Mouse (Mus musculus) lung, embryonic 16.5 days (tissue): ENCODE results near the gene Nme8. TPM values are rescaled to one million over a fixed set of nuclear protein-coding genes. Genes with fewer than 3 reads are reported as not detected.

Source experiments
- ATAC-seq: fragments of 200-750 bp; cut with Nextera tagmentation; 2 replicates; pipeline ENCODE4 v1.8.0; 2017; ENCODE audit warnings: low read depth, mild to moderate bottlenecking, moderate library complexity
- H3K27ac ChIP-seq: fragments of 300-500 bp; sonication (generic); 2 replicates; pipeline ENCODE4 v1.5.1; 2014; ENCODE audit warnings: mild to moderate bottlenecking, control low read depth, low read length
- H3K27me3 ChIP-seq: fragments of 300-500 bp; sonication (generic); 2 replicates; pipeline ENCODE4 v1.6.1; 2014; ENCODE audit warnings: low read depth, low read length, mixed read lengths; ENCODE audit not compliant: control insufficient read depth, insufficient read depth
- H3K36me3 ChIP-seq: fragments of 300-500 bp; sonication (generic); 2 replicates; pipeline ENCODE4 v1.6.1; 2014; ENCODE audit warnings: low read length; ENCODE audit not compliant: control insufficient read depth, insufficient read depth
- H3K4me1 ChIP-seq: fragments of 300-500 bp; sonication (generic); replicated peaks from 2 replicates; pipeline ENCODE4 v1.6.1; 2014; ENCODE audit warnings: low read length, mixed read lengths; ENCODE audit not compliant: control insufficient read depth, insufficient read depth
- H3K4me2 ChIP-seq: fragments of 300-500 bp; sonication (generic); 2 replicates; pipeline ENCODE4 v1.6.1; 2014; ENCODE audit warnings: low read depth, low read length, control low read depth
- H3K4me3 ChIP-seq: fragments of 300-500 bp; sonication (generic); 2 replicates; pipeline ENCODE4 v1.5.1; 2014; ENCODE audit warnings: mild to moderate bottlenecking, low read length, control low read depth
- H3K9ac ChIP-seq: fragments of 300-500 bp; sonication (generic); 2 replicates; pipeline ENCODE4 v1.6.1; 2014; ENCODE audit warnings: low read length, control low read depth
- H3K9me3 ChIP-seq: fragments of 300-500 bp; sonication (generic); 2 replicates; pipeline ENCODE4 v1.6.1; 2016; ENCODE audit warnings: low read length; ENCODE audit not compliant: control insufficient read depth
- WGBS: fragments of 180-500 bp; shearing (Covaris S2); extraction: QIAGEN DNeasy Blood & Tissue Kit; methylation state at CpG from one replicate; pipeline ENCODE4 v1.1.7; 2014; 5-methylcytosine and 5-hydroxymethylcytosine counted together
- polyA plus RNA-seq: library from polyadenylated mRNA; unstranded; fragments of >200 nt; fragmentation: Nextera tagmentation; extraction: Ambion mirVana; gene quantifications from 2 replicates; pipeline ENCODE4 v1.2.1, GENCODE M21; 2015

Nme8 gene
- polyA plus RNA-seq, 1 experiment from 2014 or later, result not detected

DNA sequence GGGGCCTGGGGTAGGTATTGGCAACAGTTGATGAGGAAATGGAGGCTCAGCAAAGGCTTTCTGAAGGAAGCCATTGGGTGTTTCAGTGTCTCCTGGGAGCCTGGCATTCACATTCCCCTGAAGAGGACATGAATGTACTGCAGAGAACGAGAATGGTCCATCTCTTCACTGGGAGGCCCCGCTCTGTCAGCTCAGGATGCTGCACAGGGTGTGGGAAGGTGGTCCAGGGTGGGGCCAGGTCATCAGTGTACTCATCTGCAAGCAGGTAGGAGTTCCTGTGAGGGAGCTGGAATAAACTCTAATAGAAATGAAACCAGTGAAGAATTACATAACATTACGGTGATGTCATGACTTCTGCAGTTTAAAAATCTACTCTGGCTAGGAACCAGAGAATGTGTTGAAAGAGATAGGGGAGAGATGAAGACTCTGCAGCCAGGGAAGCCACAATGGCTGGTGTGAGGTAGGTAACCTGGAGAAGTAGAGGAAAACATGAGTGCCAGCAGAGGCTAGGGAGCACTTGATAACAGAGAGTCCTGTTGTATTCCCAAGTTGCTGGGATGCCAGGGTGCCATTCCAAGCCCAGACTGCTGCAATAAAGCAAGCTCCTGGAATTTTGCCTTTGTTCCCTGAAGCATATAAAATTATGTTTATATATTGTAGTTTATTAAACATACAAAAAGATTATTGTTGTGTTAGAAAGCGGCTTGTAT, 3.3 kb upstream of the Nme8 start:
- Histone ChIP-seq H3K4me3 (no peak overlapping the region), H3K9me3 (no peaks in the 10 kb centered on the region), H3K4me2 (no peak overlapping the region), H3K9ac (no peak overlapping the region), H3K27me3 (no peaks in the 10 kb centered on the region), H3K4me1 (peaks cover 7% of the 10 kb centered on the region; the same call in 1 of the 2 replicates), H3K36me3 (no peaks in the 10 kb centered on the region), H3K27ac (no peak overlapping the region)
- ATAC-seq, result peak; percentile 54; the same call in 1 of the 2 replicates
- 69% methylated on average over 4 of the region's 4 CpGs for WGBS

DNA sequence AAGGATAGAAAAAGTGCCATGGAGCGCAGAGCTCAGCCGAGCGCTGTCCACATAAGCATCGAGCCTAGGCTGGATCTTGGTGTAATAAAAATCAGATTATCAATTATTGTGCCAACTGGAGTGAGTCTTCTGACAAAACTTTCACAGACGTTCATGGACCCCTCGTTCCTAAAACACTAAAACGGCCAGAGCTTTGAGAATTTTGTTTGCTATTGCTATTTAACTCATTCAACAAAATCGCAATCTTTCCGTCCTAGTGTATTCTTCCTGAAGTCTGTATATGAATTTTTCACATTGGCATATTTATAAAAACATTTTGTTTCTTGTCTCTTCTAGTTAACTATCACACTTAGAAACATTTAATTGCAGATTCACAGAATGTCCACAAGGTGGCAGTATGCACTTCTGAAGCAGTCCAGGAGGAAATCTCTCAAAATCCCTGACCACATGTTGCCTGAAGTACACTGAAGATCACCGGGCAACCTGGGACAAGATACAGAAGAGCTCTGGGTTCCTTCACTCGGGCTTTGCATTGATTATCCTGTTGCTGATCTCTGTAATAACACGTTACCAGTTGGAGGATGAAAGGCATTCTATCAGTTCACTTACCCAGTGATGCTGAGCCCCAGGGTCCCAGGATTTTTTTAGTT, 1.1 kb upstream of the Nme8 start:
- no peak overlapping the region for H3K9ac ChIP-seq
- WGBS, result 20% methylated on average over 12 of the region's 12 CpGs
- H3K4me2 ChIP-seq, result peak overlapping the region; percentile 41
- no peak overlapping the region for H3K4me3 ChIP-seq
- no peaks in the 10 kb centered on the region for H3K36me3 ChIP-seq
- peaks cover 7% of the 10 kb centered on the region; the same call in 1 of the 2 replicates for H3K4me1 ChIP-seq
- no peaks in the 10 kb centered on the region for H3K27me3 ChIP-seq
- no peaks in the 10 kb centered on the region for H3K9me3 ChIP-seq
- ATAC-seq, result 0 out of 2 replicates have a peak, but pooled peaks have one; percentile 51
- H3K27ac ChIP-seq, result no peak overlapping the region

- no peak for ATAC-seq
- no peaks in the 10 kb centered on the region for H3K9me3 ChIP-seq
These were observed 7.2 kb downstream of the Nme8 start for GRCm38 (mm10) chr13:19690417-19690816.

GRCm38 (mm10) chr13:19689971-19690370, 7.6 kb downstream of the Nme8 start:
- Histone ChIP-seq H3K4me3 (no peak overlapping the region), H3K27me3 (no peaks in the 10 kb centered on the region), H3K36me3 (no peaks in the 10 kb centered on the region), H3K27ac (no peak overlapping the region), H3K4me1 (no peaks in the 10 kb centered on the region), H3K4me2 (no peak overlapping the region), H3K9me3 (no peaks in the 10 kb centered on the region), H3K9ac (no peak overlapping the region)
- ATAC-seq, result no peak
- 40% methylated on average over 3 of the region's 3 CpGs for WGBS

More at GRCm38 (mm10) chr13:19690417-19690816, 7.2 kb downstream of the Nme8 start:
- no peak overlapping the region for H3K9ac ChIP-seq
- no peak overlapping the region for H3K27ac ChIP-seq
- no peak overlapping the region for H3K4me2 ChIP-seq
- H3K27me3 ChIP-seq, result no peaks in the 10 kb centered on the region
- H3K4me1 ChIP-seq, result no peaks in the 10 kb centered on the region
- H3K36me3 ChIP-seq, result no peaks in the 10 kb centered on the region
- WGBS, result 79% methylated on average over 6 of the region's 6 CpGs
- H3K4me3 ChIP-seq, result no peak overlapping the region

DNA sequence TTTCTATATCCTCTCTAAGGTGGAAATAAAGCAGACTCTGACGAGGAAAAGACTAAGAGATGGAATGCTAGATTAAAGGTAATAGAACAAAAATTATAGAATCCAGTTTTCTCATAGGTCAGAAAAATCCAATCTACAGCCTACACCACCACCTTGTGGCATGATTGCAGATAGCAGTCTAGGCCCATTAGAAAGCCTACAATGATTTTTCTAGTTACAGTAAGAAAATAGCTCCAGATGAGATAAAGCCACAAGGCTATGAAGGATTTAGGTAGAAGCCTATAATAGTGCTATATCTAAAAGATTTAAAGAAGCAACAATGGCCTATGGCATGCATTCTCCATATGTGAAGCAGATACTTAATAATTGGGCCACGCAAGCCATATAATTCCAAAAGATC, 13.6 kb downstream of the Nme8 start:
- Histone ChIP-seq H3K27me3 (no peaks in the 10 kb centered on the region), H3K36me3 (no peaks in the 10 kb centered on the region), H3K9ac (no peak overlapping the region), H3K27ac (no peak overlapping the region), H3K4me1 (peaks cover 6% of the 10 kb centered on the region), H3K9me3 (no peaks in the 10 kb centered on the region), H3K4me3 (no peak overlapping the region), H3K4me2 (no peak overlapping the region)
- ATAC-seq, result no peak
- 55% methylated on average over 2 of the region's 2 CpGs for WGBS

DNA sequence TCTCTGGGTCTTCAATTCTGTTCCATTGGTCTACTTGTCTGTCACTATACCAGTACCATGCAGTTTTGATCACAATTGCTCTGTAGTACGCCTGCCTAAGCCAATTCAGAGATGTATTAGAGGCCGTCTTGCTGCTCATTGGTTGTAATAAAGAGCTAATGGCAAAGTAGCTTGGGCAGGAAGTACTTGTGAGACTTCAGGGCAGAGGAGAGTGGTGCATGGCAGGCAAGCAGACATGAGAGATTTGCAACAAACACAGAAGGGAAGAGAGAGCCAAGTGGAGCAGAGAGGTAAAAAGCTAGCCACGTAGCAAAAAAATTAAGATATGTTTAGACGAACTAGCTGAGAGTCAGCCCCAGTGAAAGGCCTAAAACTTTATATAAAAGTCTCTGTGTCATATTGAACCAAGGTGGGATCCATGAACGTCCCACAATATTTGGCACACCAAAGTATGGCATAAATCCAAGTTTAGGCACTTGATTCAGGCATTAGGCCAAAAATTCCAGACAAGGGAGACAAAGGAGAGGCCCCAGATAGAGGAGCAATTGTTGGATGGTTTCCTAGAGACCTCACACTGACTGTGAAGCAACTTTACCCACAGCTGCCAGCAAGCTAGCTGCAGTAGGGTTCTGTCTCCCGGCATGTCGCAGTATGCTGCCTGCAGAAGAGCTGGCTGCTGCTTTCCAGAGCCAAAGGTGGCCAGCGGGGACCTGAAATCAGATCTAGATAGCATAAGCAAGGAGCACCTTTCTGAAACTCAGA, 14.5 kb downstream of the Nme8 start:
- no peak overlapping the region for H3K4me3 ChIP-seq
- no peaks in the 10 kb centered on the region for H3K36me3 ChIP-seq
- 22% methylated on average over 8 of the region's 8 CpGs for WGBS
- H3K9me3 ChIP-seq, result no peaks in the 10 kb centered on the region
- H3K4me1 ChIP-seq, result peaks cover 6% of the 10 kb centered on the region
- peak overlapping the region; percentile 76 for H3K27ac ChIP-seq
- peak overlapping the region; percentile 35; the same call in 1 of the 2 replicates for H3K9ac ChIP-seq
- H3K4me2 ChIP-seq, result peak overlapping the region; percentile 32; the same call in 1 of the 2 replicates
- peak; percentile 98 for ATAC-seq
- no peaks in the 10 kb centered on the region for H3K27me3 ChIP-seq

DNA sequence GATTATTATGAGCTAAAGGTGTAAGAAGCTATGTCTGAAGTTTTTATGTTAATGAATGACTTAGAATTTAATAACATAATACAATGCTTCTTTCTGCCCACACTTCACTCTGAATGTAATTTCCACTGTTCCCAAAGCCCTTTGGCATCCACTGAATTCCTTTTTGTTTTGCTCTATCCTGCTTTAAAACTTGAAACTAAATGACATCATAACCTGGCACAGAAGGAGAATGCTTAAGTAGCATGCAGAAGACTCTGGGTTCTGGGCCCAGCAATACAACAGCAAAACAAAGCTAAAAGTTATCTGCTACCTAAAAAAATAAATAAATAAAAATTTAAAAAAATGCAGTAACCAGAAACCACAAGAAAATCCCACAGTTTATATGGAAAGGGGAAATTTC, 23.0 kb downstream of the Nme8 start:
- H3K4me3 ChIP-seq, result no peak overlapping the region
- no peak overlapping the region for H3K9ac ChIP-seq
- H3K9me3 ChIP-seq, result no peaks in the 10 kb centered on the region
- ATAC-seq, result no peak
- H3K4me1 ChIP-seq, result no peaks in the 10 kb centered on the region
- H3K36me3 ChIP-seq, result no peaks in the 10 kb centered on the region
- no peak overlapping the region for H3K4me2 ChIP-seq
- no peak overlapping the region for H3K27ac ChIP-seq
- no peaks in the 10 kb centered on the region for H3K27me3 ChIP-seq

GRCm38 (mm10) chr13:19674025-19674424, 23.6 kb downstream of the Nme8 start:
- no peak overlapping the region for H3K27ac ChIP-seq
- H3K27me3 ChIP-seq, result no peaks in the 10 kb centered on the region
- no peaks in the 10 kb centered on the region for H3K36me3 ChIP-seq
- H3K4me1 ChIP-seq, result no peaks in the 10 kb centered on the region
- ATAC-seq, result no peak
- no peak overlapping the region for H3K9ac ChIP-seq
- 69% methylated on average over 3 of the region's 3 CpGs for WGBS
- no peak overlapping the region for H3K4me3 ChIP-seq
- H3K9me3 ChIP-seq, result no peaks in the 10 kb centered on the region
- no peak overlapping the region for H3K4me2 ChIP-seq
